Mouse (Mus musculus): Measurements from ENCODE around the gene Lce1g. TPM values are rescaled to one million over a fixed set of nuclear protein-coding genes. Genes with fewer than 3 reads are reported as not detected.

Lce1g gene
- not detected in 2 replicates for polyA plus RNA-seq (2015; fragmentation: Nextera tagmentation; extraction: Ambion mirVana)

DNA sequence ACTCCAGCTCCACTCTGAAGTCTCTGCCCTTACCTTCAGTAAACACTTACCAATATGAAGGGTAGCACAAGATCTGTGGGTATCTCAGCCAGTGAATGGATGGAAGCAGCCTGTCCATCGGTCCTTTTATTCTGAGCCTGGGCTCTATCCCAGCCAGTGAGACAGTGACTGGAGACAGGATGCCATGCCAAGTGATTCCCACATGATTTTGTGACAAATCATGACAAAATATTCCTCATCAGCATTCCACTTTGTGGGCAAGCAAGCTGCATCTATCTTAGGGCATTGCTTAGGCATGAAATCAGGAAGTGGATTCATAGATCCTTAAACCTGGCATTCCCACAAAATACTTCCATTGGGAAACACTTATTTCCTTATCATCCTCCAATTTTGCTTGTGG, at the start of gene Lce1g:
Gene Lce1g (minus strand): TSS at position 101 of the 400 bp plus-strand sequence.
- no peak within 1 kb of the TSS for H3K4me3 ChIP-seq (ENCODE audit: low read depth, low read length)
- 81% methylated on average over 1 of the region's 1 CpGs for WGBS (ENCODE audit: insufficient replicate concordance)
- ATAC-seq, result no peak

GRCm38 (mm10) chr3:92790414-92790813, 38.3 kb upstream of the Lce1g start, which contains the start of gene Lce1j:
TSS of gene Lce1j (minus strand) at chr3:92790514.
- 77% methylated on average over 1 of the region's 1 CpGs for WGBS (ENCODE audit: insufficient replicate concordance)
- Histone ChIP-seq H3K27ac (ENCODE audit: low read depth) (no peak within 1 kb of the TSS), H3K4me3 (ENCODE audit: low read depth, low read length) (no peak within 1 kb of the TSS), H3K4me2 (ENCODE audit: low read depth, low read length) (no peak within 1 kb of the TSS), H3K27me3 (ENCODE audit: insufficient read depth, low read length) (no peaks in the 10 kb centered on the region), H3K4me1 (ENCODE audit: insufficient read depth) (no peaks in the 10 kb centered on the region), H3K9me3 (ENCODE audit: low read length) (no peaks in the 10 kb centered on the region), H3K9ac (replicated peaks) (no peak within 1 kb of the TSS), H3K36me3 (replicated peaks; ENCODE audit: insufficient read depth, low read length) (no peaks in the 10 kb centered on the region)
- DNase-seq (no peak), ATAC-seq (no peak)
- TF ChIP-seq EP300 (IDR thresholded peaks at IDR 0.05; ENCODE audit: low read depth) (no peak), CTCF (IDR thresholded peaks at IDR 0.05; ENCODE audit: low read depth) (no peak)

More for the DNA sequence above, at the start of gene Lce1g:
- TF ChIP-seq EP300 (IDR thresholded peaks at IDR 0.05; ENCODE audit: low read depth) (no peak), CTCF (IDR thresholded peaks at IDR 0.05; ENCODE audit: low read depth) (no peak)
- Histone ChIP-seq H3K27ac (ENCODE audit: low read depth) (no peak within 1 kb of the TSS), H3K4me1 (ENCODE audit: insufficient read depth) (no peaks in the 10 kb centered on the region), H3K9me3 (ENCODE audit: low read length) (no peaks in the 10 kb centered on the region), H3K4me2 (ENCODE audit: low read depth, low read length) (no peak within 1 kb of the TSS), H3K27me3 (ENCODE audit: insufficient read depth, low read length) (no peaks in the 10 kb centered on the region), H3K9ac (replicated peaks) (no peak within 1 kb of the TSS), H3K36me3 (replicated peaks; ENCODE audit: insufficient read depth, low read length) (no peaks in the 10 kb centered on the region)
- no peak for DNase-seq

- DNase-seq, result no peak
- 76% methylated on average over 1 of the region's 1 CpGs for WGBS (ENCODE audit: insufficient replicate concordance)
- no peaks in the 10 kb centered on the region for H3K4me1 ChIP-seq (ENCODE audit: insufficient read depth)
These were observed 26.7 kb upstream of the Lce1g start, which contains the start of gene Lce1i for GRCm38 (mm10) chr3:92778799-92779198. TSS of gene Lce1i (minus strand) at chr3:92778899.

GRCm38 (mm10) chr3:92771573-92771972, 19.4 kb upstream of the Lce1g start:
- Histone ChIP-seq H3K4me3 (ENCODE audit: low read depth, low read length) (no peak overlapping the region), H3K27me3 (ENCODE audit: insufficient read depth, low read length) (no peaks in the 10 kb centered on the region), H3K9me3 (ENCODE audit: low read length) (no peaks in the 10 kb centered on the region), H3K27ac (ENCODE audit: low read depth) (no peak overlapping the region), H3K9ac (replicated peaks) (no peak overlapping the region), H3K36me3 (replicated peaks; ENCODE audit: insufficient read depth, low read length) (no peaks in the 10 kb centered on the region), H3K4me1 (ENCODE audit: insufficient read depth) (no peaks in the 10 kb centered on the region), H3K4me2 (ENCODE audit: low read depth, low read length) (no peak overlapping the region)
- DNase-seq (no peak), ATAC-seq (no peak)
- WGBS (ENCODE audit: insufficient replicate concordance), result 19% methylated on average over 3 of the region's 3 CpGs
- TF ChIP-seq CTCF (IDR thresholded peaks at IDR 0.05; ENCODE audit: low read depth) (peak; percentile 35; the same call in 1 of the 2 replicates), EP300 (IDR thresholded peaks at IDR 0.05; ENCODE audit: low read depth) (no peak)

More at GRCm38 (mm10) chr3:92778799-92779198, 26.7 kb upstream of the Lce1g start, which contains the start of gene Lce1i:
- H3K27me3 ChIP-seq (ENCODE audit: insufficient read depth, low read length), result no peaks in the 10 kb centered on the region
- H3K27ac ChIP-seq (ENCODE audit: low read depth), result no peak within 1 kb of the TSS
- TF ChIP-seq CTCF (IDR thresholded peaks at IDR 0.05; ENCODE audit: low read depth) (no peak), EP300 (IDR thresholded peaks at IDR 0.05; ENCODE audit: low read depth) (no peak)
- H3K4me3 ChIP-seq (ENCODE audit: low read depth, low read length), result no peak within 1 kb of the TSS
- no peak within 1 kb of the TSS for H3K4me2 ChIP-seq (ENCODE audit: low read depth, low read length)
- no peak within 1 kb of the TSS for H3K9ac ChIP-seq (replicated peaks)
- no peaks in the 10 kb centered on the region for H3K9me3 ChIP-seq (ENCODE audit: low read length)
- no peaks in the 10 kb centered on the region for H3K36me3 ChIP-seq (replicated peaks; ENCODE audit: insufficient read depth, low read length)
- no peak for ATAC-seq

DNA sequence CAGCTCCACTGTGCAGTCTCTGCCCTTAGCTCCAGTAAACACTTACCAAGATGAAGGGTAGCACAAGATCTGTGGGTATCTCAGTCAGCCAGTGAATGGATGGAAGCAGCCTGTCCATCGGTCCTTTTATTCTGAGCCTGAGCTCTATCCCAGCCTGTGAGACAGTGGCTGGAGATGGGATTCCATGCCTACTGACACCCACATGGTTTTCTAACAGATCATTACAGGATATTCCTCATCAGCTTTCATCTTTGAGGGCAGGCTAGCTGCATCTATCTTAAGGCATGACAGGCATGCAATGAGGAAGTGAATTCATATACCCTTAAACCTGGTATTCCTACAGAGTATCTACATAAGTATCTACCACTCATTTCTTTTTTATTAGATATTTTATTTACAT, 12.8 kb upstream of the Lce1g start, which contains the start of gene Lce1h:
Gene Lce1h (minus strand): TSS at position 101 of the 400 bp plus-strand sequence.
- H3K36me3 ChIP-seq (replicated peaks; ENCODE audit: insufficient read depth, low read length), result no peaks in the 10 kb centered on the region
- WGBS (ENCODE audit: insufficient replicate concordance), result 75% methylated on average over 1 of the region's 1 CpGs
- no peak for ATAC-seq

DNA sequence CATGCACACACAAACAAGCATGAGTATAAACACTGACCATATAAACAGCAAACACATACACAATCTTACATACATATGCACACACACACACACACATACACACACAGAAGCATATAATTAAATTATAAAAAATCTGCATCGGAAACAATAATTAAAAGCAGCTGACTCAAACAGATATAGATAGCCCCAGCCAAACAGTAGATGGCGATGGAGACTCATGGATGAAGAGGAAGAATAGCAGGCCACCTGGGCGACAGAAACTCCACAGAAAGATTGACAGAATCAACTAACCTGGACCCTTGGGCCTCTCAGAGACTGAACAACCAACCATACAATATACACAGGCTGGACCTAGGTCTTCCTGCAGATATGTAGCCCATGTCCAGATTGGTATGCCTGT, 1.1 kb upstream of the Lce1g start:
- no peak for ATAC-seq

More for the DNA sequence above, 12.8 kb upstream of the Lce1g start, which contains the start of gene Lce1h:
- H3K4me1 ChIP-seq (ENCODE audit: insufficient read depth), result no peaks in the 10 kb centered on the region
- H3K9ac ChIP-seq (replicated peaks), result no peak within 1 kb of the TSS
- H3K4me3 ChIP-seq (ENCODE audit: low read depth, low read length), result no peak within 1 kb of the TSS
- TF ChIP-seq EP300 (IDR thresholded peaks at IDR 0.05; ENCODE audit: low read depth) (no peak), CTCF (IDR thresholded peaks at IDR 0.05; ENCODE audit: low read depth) (no peak)
- H3K4me2 ChIP-seq (ENCODE audit: low read depth, low read length), result no peak within 1 kb of the TSS
- no peaks in the 10 kb centered on the region for H3K9me3 ChIP-seq (ENCODE audit: low read length)
- no peaks in the 10 kb centered on the region for H3K27me3 ChIP-seq (ENCODE audit: insufficient read depth, low read length)
- no peak within 1 kb of the TSS for H3K27ac ChIP-seq (ENCODE audit: low read depth)
- no peak for DNase-seq

More for the DNA sequence above, 1.1 kb upstream of the Lce1g start:
- Histone ChIP-seq H3K4me1 (ENCODE audit: insufficient read depth) (no peaks in the 10 kb centered on the region), H3K4me2 (ENCODE audit: low read depth, low read length) (no peak overlapping the region), H3K27me3 (ENCODE audit: insufficient read depth, low read length) (no peaks in the 10 kb centered on the region), H3K9me3 (ENCODE audit: low read length) (no peaks in the 10 kb centered on the region), H3K4me3 (ENCODE audit: low read depth, low read length) (no peak overlapping the region), H3K27ac (ENCODE audit: low read depth) (no peak overlapping the region), H3K9ac (replicated peaks) (no peak overlapping the region), H3K36me3 (replicated peaks; ENCODE audit: insufficient read depth, low read length) (no peaks in the 10 kb centered on the region)
- TF ChIP-seq EP300 (IDR thresholded peaks at IDR 0.05; ENCODE audit: low read depth) (no peak), CTCF (IDR thresholded peaks at IDR 0.05; ENCODE audit: low read depth) (no peak)
- no peak for DNase-seq
- 34% methylated on average over 3 of the region's 3 CpGs for WGBS (ENCODE audit: insufficient replicate concordance)
